Mouse (Mus musculus): ENCODE data around the gene Zcchc3.

The Zcchc3 gene

GRCm38 (mm10) chr2:152368532-152369140 is 46.2 kb downstream of the Zcchc3 start:
- in situ Hi-C loops (cut with MboI; ENCODE audit: unreplicated experiment in 2 of 2): loop anchor here (5.0 to 25.0 kb wide), 12 partner anchors 94 to 1694 kb away; partner anchors contain the start of genes Fkbp1a (in 2 of the 2), Psmf1 (in 2 of the 2) and Csnk2a1 (in 1 of the 2)

GRCm38 (mm10) chr2:152367917-152368316 is 46.9 kb downstream of the Zcchc3 start:
- in situ Hi-C loops (cut with MboI; ENCODE audit: unreplicated experiment in 2 of 2): loop anchor here (5.0 to 25.0 kb wide), 12 partner anchors 93 to 1693 kb away; partner anchors contain the start of genes Fkbp1a (in 2 of the 2), Psmf1 (in 2 of the 2) and Csnk2a1 (in 1 of the 2)

- in situ Hi-C loops (cut with MboI; ENCODE audit: unreplicated experiment in 2 of 2): loop anchor here (5.0 to 25.0 kb wide), 11 partner anchors 89 to 1689 kb away; partner anchors contain the start of genes Fkbp1a (in 2 of the 2), Psmf1 (in 2 of the 2) and Csnk2a1 (in 1 of the 2)
Observed at GRCm38 (mm10) chr2:152363245-152364147, 51.3 kb downstream of the Zcchc3 start.
